Mouse (Mus musculus) embryonic fibroblast, embryonic 13.5 days (primary cell): ENCODE data around the gene Psmc3.

Experiments used
- CTCF ChIP-seq: IDR thresholded peaks from 2 replicates; pipeline ENCODE4 v1.5.1; 2011; ENCODE audit warnings: mild to moderate bottlenecking, control low read depth, low read length, moderate library complexity, borderline replicate concordance; ENCODE audit not compliant: insufficient read depth
- POLR2A ChIP-seq: IDR thresholded peaks from 2 replicates; pipeline ENCODE4 v1.6.1; 2011; ENCODE audit warnings: low read depth, mild to moderate bottlenecking, control low read depth, low read length, moderate library complexity

DNA sequence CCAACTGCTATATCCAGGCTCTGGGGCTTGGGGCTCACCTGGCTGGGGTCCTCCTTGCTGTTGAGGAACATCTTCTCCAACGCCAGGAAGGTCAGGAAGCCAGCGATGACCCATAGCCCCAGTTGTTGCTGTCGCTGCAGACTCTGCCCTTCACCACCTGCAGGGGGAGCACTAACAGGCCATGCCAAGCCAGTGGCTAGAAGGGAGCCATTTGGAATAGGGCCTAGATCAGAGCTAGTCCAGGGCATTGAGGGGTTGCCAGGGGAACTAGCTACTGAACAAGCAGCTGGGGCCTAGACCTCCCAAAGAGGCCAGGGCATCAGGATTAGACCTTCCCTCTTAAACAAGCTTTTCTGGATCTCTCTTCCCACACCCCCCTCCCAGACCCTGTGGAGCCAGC lies 11.7 kb downstream of the Psmc3 start:
- TF ChIP-seq CTCF = peak; percentile 61; the same call in 1 of the 2 replicates
- no peak; the same call in 1 of the 2 replicates for TF ChIP-seq POLR2A
